Mouse (Mus musculus) liver, embryonic 14.5 days (tissue): ENCODE results near the gene Aar2. TPM values are rescaled to one million over a fixed set of nuclear protein-coding genes. Genes with fewer than 3 reads are reported as not detected.

Source experiments
- ATAC-seq: fragments of 200-750 bp; cut with Nextera tagmentation; 2 replicates; pipeline ENCODE4 v1.8.0; 2017; ENCODE audit warnings: moderate number of reproducible peaks, mild to moderate bottlenecking, moderate library complexity; ENCODE audit not compliant: insufficient read depth
- DNase-seq, 3 experiments: peaks; one replicate each; pipeline ENCODE4 v3.0.0-alpha.2; 2012 to 2013; ENCODE audit warnings: low read depth in 3 of 3, low spot score in 3 of 3
- H3K27ac ChIP-seq: fragments of 300-500 bp; sonication (generic); 2 replicates; pipeline ENCODE4 v1.5.1; 2014; ENCODE audit warnings: moderate library complexity, mild to moderate bottlenecking, control low read depth, inconsistent platforms
- H3K27me3 ChIP-seq: fragments of 300-500 bp; sonication (generic); 2 replicates; pipeline ENCODE4 v1.6.1; 2014; ENCODE audit warnings: mild to moderate bottlenecking, low read length, moderate library complexity; ENCODE audit not compliant: control insufficient read depth, insufficient read depth
- H3K36me3 ChIP-seq: fragments of 300-500 bp; sonication (generic); replicated peaks from 2 replicates; pipeline ENCODE4 v1.6.1; 2014; ENCODE audit warnings: low read depth; ENCODE audit not compliant: control insufficient read depth, insufficient read depth
- H3K4me1 ChIP-seq, 2 experiments: fragments of 200-500 bp in 1 of 2; fragments of 300-500 bp in 1 of 2; sonication (generic) in 1 of 2; replicated peaks; 2 replicates each; pipeline ENCODE4 v1.6.1; 2012 to 2014; ENCODE audit warnings: antibody characterized with exemption in 1 of 2, inconsistent platforms in 1 of 2, low read length in 1 of 2; ENCODE audit not compliant: control insufficient read depth in 2 of 2, insufficient read depth in 2 of 2
- H3K4me2 ChIP-seq: fragments of 300-500 bp; sonication (generic); 2 replicates; pipeline ENCODE4 v1.6.1; 2014; ENCODE audit warnings: low read depth, mild to moderate bottlenecking, control low read depth, moderate library complexity
- H3K4me3 ChIP-seq, 2 experiments: fragments of 200-500 bp in 1 of 2; fragments of 300-500 bp in 1 of 2; sonication (generic) in 1 of 2; 2 replicates each; pipeline ENCODE4 v1.5.1; 2012 to 2014; ENCODE audit warnings: low read depth in 2 of 2, low read length in 2 of 2, mild to moderate bottlenecking in 2 of 2, control low read depth in 1 of 2, inconsistent platforms in 1 of 2, moderate library complexity in 1 of 2; ENCODE audit not compliant: insufficient read depth in 1 of 2
- H3K9ac ChIP-seq: fragments of 300-500 bp; sonication (generic); replicated peaks from 2 replicates; pipeline ENCODE4 v1.6.1; 2014; ENCODE audit warnings: mild to moderate bottlenecking, control low read depth, moderate library complexity
- H3K9me3 ChIP-seq: fragments of 300-500 bp; sonication (generic); 2 replicates; pipeline ENCODE4 v1.6.1; 2016; ENCODE audit warnings: low read length, mixed read lengths; ENCODE audit not compliant: control insufficient read depth
- CTCF ChIP-seq: IDR thresholded peaks from 2 replicates; pipeline ENCODE4 v1.5.1; 2016; ENCODE audit warnings: antibody characterized with exemption, low read depth, control low read depth
- EP300 ChIP-seq: IDR thresholded peaks from 2 replicates; pipeline ENCODE4 v1.6.1; 2016; ENCODE audit warnings: antibody characterized with exemption, low read depth
- WGBS: fragments of 180-500 bp; shearing (Covaris S2); extraction: QIAGEN DNeasy Blood & Tissue Kit; methylation state at CpG from one replicate; pipeline ENCODE4 v1.1.7; 2014; ENCODE audit not compliant: insufficient replicate concordance; 5-methylcytosine and 5-hydroxymethylcytosine counted together
- polyA plus RNA-seq, 2 experiments: library from polyadenylated mRNA; depleted of rRNA in 1 of 2; stranded (reverse) in 1 of 2; unstranded in 1 of 2; fragments of >200 nt; fragmentation: Nextera tagmentation in 1 of 2; extraction: Ambion mirVana in 1 of 2; gene quantifications; 2 replicates each; pipeline versions ENCODE4 v1.2.1 to v1.2.3; 2012 to 2014

The Aar2 gene
- polyA plus RNA-seq, 2 experiments = 6.0 to 13.2 TPM

DNA sequence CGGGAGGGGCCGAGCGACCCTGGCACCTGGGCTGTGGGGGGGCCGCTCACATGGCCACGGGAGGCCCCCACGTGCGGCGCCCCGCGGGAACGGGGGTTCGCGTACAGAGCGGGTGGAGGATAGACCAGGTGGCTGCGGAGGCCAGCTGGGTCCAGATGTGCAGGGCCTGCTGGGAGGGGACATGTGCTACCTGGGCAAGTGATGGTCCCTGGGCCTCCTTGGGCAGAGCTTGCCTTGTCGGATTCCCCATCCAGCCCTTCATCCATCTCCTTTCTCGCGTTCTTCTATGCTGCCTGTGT lies 66.8 kb downstream of the Aar2 start:
- Histone ChIP-seq H3K9me3 (no peaks in the 10 kb centered on the region), H3K9ac (no peak overlapping the region), H3K4me2 (peak overlapping the region; percentile 53), H3K4me3 (peak overlapping the region in 1 of 2 experiments; percentile 42; a peak in 2 of 4 replicates), H3K4me1 (no peaks in the 10 kb centered on the region), H3K36me3 (no peaks in the 10 kb centered on the region), H3K27ac (no peak overlapping the region), H3K27me3 (peaks cover 52% of the 10 kb centered on the region)
- TF ChIP-seq CTCF (no peak), EP300 (no peak)
- ATAC-seq = no peak
- 2% methylated on average over 17 of the region's 18 CpGs for WGBS
- no peak for DNase-seq

GRCm38 (mm10) chr2:156614661-156615654 lies 67.6 kb downstream of the Aar2 start:
- DNase-seq (no peak), ATAC-seq (no peak)
- 8% methylated on average over 31 of the region's 31 CpGs for WGBS
- Histone ChIP-seq H3K9ac (no peak overlapping the region), H3K27ac (no peak overlapping the region), H3K9me3 (no peaks in the 10 kb centered on the region), H3K4me1 (no peaks in the 10 kb centered on the region), H3K27me3 (peaks cover 52% of the 10 kb centered on the region), H3K36me3 (no peaks in the 10 kb centered on the region), H3K4me2 (no peak overlapping the region), H3K4me3 (no peak overlapping the region)
- TF ChIP-seq EP300 (no peak), CTCF (no peak)

DNA sequence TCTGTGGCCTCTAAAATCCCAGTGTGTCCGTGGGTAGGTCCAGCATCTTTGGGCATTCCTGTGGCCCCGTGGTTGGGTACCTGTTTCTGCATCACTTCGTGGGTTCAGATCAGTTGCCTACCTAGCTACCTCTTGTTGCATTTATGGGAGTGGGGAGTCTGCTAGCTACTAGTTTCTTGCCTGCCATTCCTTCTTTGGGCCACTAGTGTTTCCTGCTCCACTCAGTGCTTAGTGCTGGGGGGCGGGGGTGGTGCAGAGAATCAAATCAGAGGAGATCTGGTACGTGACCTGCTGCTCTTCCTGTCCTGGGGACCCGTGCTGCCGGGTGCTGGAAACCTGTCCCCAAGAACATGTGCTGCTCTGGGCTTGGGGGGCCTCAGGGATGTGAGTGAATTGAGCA lies 69.1 kb downstream of the Aar2 start:
- Histone ChIP-seq H3K27ac (no peak overlapping the region), H3K9me3 (no peaks in the 10 kb centered on the region), H3K9ac (no peak overlapping the region), H3K27me3 (peaks cover 48% of the 10 kb centered on the region), H3K36me3 (no peaks in the 10 kb centered on the region), H3K4me2 (no peak overlapping the region), H3K4me3 (no peak overlapping the region), H3K4me1 (no peaks in the 10 kb centered on the region)
- ATAC-seq (no peak), DNase-seq (no peak)
- WGBS = 46% methylated on average over 7 of the region's 7 CpGs
- TF ChIP-seq CTCF (no peak), EP300 (no peak)

GRCm38 (mm10) chr2:156617536-156617935 lies 70.2 kb downstream of the Aar2 start:
- H3K27ac ChIP-seq = no peak overlapping the region
- H3K27me3 ChIP-seq = peaks cover 38% of the 10 kb centered on the region
- no peak overlapping the region for H3K9ac ChIP-seq
- no peak overlapping the region for H3K4me3 ChIP-seq
- no peaks in the 10 kb centered on the region for H3K9me3 ChIP-seq
- WGBS = 31% methylated on average over 11 of the region's 11 CpGs
- no peak overlapping the region for H3K4me2 ChIP-seq
- no peaks in the 10 kb centered on the region for H3K36me3 ChIP-seq
- no peak for ATAC-seq
- TF ChIP-seq EP300 = no peak
- H3K4me1 ChIP-seq = no peaks in the 10 kb centered on the region
- no peak for DNase-seq

Other genes with a start within 250 kb of the Aar2 start
- 0.28 and 0.51 TPM in 2 replicates for gene Cnbd2, start 235.3 kb upstream of the Aar2 start, polyA plus RNA-seq (2012; rRNA removed)
- 1.5 and 1.9 TPM in 2 replicates for gene Cnbd2, start 235.3 kb upstream of the Aar2 start, polyA plus RNA-seq (2014; fragmentation: Nextera tagmentation; extraction: Ambion mirVana)
- gene Scand1, start 234.9 kb upstream of the Aar2 start, polyA plus RNA-seq (2012; rRNA removed) = 36.1 and 46.7 TPM in 2 replicates
- 28.1 and 32.9 TPM in 2 replicates for gene Scand1, start 234.9 kb upstream of the Aar2 start, polyA plus RNA-seq (2014; fragmentation: Nextera tagmentation; extraction: Ambion mirVana)
- 2.5 and 2.7 TPM in 2 replicates for gene Epb41l1, start 126.7 kb upstream of the Aar2 start, polyA plus RNA-seq (2012; rRNA removed)
- gene Epb41l1, start 126.7 kb upstream of the Aar2 start, polyA plus RNA-seq (2014; fragmentation: Nextera tagmentation; extraction: Ambion mirVana) = 0.46 and 0.58 TPM in 2 replicates
- gene Dlgap4, start 66.1 kb downstream of the Aar2 start, polyA plus RNA-seq (2012; rRNA removed) = 6.4 and 6.6 TPM in 2 replicates
- gene Dlgap4, start 66.1 kb downstream of the Aar2 start, polyA plus RNA-seq (2014; fragmentation: Nextera tagmentation; extraction: Ambion mirVana) = 9.7 and 9.9 TPM in 2 replicates
- gene Myl9, start 227.8 kb downstream of the Aar2 start, polyA plus RNA-seq (2012; rRNA removed) = 25.2 and 27.2 TPM in 2 replicates
- gene Myl9, start 227.8 kb downstream of the Aar2 start, polyA plus RNA-seq (2014; fragmentation: Nextera tagmentation; extraction: Ambion mirVana) = 44.4 and 51.3 TPM in 2 replicates